Mouse (Mus musculus): Measurements from ENCODE around the gene Cdt1.

Gene Cdt1

GRCm38 (mm10) chr8:122567361-122568108 lies at the start of gene Cdt1:
Gene Cdt1 (plus strand): TSS chr8:122568015.
- peak; percentile 95 to 96 for DNase-seq (ENCODE audit: low spot score in 2 of 2)

DNA sequence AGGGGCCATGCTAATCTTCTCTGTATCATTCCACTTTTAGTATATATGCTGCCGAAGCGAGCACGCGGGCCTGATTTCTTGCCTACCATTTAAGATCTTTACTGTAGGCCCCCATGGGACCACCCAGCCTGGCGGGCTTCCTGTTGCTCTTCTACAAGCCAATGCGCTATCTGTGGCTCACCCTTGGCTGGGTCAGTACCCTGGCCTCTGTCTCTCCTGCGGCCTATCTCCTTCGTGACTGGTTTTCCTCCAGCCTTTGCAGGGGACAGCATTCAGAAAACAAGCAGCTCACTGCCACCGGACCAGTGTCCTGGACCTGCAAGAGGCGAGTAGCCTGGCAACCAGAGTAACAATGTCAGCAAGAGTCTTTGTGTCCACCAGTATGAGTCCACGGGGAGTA lies 47.2 kb upstream of the Cdt1 start:
- no peak for DNase-seq (ENCODE audit: low spot score in 2 of 2)

GRCm38 (mm10) chr8:122522796-122523651 lies 44.8 kb upstream of the Cdt1 start:
- no peak for DNase-seq (ENCODE audit: low spot score in 2 of 2)

GRCm38 (mm10) chr8:122523652-122524360 lies 44.0 kb upstream of the Cdt1 start:
- DNase-seq (ENCODE audit: low spot score in 2 of 2): peak; percentile 43 to 51

- DNase-seq (ENCODE audit: low spot score in 2 of 2): no peak
Observed at GRCm38 (mm10) chr8:122524506-122524905, 43.3 kb upstream of the Cdt1 start.

GRCm38 (mm10) chr8:122525004-122525403 lies 42.8 kb upstream of the Cdt1 start:
- no peak for DNase-seq (ENCODE audit: low spot score in 2 of 2)

DNA sequence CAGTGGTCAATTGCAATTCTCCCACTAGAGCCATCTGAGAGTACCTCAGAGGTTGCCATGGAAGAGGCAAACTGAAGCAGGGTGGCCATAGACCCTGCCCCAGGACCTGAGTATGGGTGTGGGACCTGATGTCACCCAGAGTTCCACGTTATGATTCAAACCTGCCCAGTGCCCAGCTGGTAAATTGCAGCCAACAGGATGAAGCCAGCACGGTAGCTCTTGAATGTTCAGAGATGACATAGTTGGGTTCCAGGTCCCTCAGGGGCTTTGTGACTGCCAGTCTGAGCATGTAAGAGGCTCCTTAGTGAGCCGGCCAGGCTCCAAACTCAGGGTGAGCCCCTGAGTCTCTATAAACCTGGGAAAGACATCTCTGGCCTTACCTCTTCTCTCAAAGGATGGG lies 41.7 kb upstream of the Cdt1 start:
- no peak for DNase-seq (ENCODE audit: low spot score in 2 of 2)

GRCm38 (mm10) chr8:122526526-122527170 lies 41.2 kb upstream of the Cdt1 start:
- no peak for DNase-seq (ENCODE audit: low spot score in 2 of 2)

GRCm38 (mm10) chr8:122527937-122528336 lies 39.9 kb upstream of the Cdt1 start:
- no peak for DNase-seq (ENCODE audit: low spot score in 2 of 2)

- no peak for DNase-seq (ENCODE audit: low spot score in 2 of 2)
Observed at GRCm38 (mm10) chr8:122529159-122529558, 38.7 kb upstream of the Cdt1 start.

DNA sequence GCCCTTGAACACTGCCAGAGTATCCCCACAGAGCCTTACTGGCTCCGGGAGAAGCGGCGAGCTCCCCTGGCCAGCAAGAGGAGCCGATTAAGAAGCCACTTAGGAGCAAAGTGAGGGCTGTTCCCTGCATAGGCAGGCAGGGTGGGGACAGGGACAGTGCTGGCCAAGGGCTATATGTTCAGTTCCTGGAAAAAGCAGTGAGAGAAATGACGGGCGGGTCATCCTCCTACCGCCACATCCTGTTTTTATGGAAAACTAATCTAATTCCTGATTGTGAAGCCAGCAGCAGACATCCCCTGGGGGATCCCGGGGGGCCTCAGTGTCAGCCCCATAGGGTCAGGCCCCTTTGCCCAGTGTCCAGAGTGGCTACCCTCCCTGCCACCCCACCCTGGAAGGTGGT lies 36.5 kb upstream of the Cdt1 start:
- DNase-seq (ENCODE audit: low spot score in 2 of 2): no peak

DNA sequence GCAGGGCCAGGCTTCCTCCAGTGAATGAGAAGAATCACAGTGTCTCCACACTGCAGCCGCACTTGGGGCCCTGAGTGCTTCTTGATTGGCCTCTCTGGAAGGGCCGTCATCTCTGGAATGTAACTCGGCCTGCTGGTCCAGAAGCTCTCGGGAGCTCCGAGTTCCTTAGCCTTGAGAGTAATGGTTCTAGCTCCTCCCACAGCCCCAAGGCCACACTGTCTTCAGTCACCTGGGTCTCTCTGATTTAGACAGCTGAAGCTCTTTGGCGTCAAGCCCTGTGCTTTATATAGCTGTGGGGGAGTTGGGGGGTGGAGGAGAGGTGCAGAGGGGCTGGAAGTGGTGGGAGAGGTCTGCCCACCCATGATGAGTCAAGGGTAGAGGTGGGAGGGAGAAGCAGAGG lies 30.8 kb upstream of the Cdt1 start:
- DNase-seq (ENCODE audit: low spot score in 2 of 2): peak in 1 of 2 experiments; percentile 28

DNA sequence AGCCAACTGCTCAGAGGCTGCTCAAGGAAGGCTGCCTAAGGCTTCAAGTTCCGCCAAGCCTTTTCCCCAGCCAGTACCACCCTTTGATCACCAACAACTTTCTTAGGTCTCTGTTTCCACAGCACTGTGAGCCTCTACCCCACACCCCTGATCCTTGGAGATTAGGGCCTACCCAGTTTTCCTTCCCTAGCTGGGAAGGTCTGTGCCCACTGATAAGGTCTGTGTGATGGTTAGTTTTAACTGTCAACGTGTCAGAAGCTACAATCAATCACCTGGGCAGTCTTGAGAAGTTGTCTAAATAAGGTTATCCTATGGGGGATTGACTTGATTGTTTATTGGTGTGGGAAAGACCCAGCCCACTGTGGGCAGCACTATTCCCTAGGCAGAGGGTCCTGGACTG lies 30.0 kb upstream of the Cdt1 start:
- no peak for DNase-seq (ENCODE audit: low spot score in 2 of 2)

DNA sequence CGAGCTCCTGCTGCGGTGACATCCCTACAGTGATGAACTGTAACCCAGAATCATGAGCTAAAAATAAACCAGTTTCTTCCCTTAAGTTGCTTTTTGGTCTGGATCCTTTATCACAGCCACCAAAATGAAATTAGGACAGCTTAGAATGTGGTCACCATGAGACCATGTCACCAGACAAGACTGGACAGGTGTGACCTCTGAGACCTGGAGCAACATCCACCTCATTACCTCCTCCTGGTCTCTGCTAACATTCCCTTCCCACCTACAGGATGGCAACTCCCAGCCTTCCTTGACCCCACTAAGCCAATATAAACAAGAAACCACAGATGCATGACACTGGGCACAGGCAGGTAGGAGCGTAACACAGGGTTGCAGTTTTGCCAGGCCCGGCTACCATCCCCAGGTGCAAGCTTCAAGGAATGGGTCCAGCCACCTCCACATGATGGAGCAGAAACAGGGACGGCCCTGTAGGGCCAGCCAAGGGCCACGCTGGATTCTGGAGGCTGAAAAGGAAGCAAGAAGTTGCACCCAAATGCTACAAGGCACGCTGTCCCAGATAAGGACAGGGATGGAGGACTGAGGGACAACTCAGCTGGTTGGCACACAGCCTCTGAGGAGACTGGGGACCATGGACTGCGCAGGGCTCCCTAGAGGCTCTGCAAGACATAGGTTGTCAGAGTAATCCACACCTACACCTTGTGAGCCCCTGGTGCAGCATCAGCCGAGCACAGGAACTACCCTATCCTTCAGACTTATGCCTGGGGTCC lies 29.3 kb upstream of the Cdt1 start:
- no peak for DNase-seq (ENCODE audit: low spot score in 2 of 2)

DNA sequence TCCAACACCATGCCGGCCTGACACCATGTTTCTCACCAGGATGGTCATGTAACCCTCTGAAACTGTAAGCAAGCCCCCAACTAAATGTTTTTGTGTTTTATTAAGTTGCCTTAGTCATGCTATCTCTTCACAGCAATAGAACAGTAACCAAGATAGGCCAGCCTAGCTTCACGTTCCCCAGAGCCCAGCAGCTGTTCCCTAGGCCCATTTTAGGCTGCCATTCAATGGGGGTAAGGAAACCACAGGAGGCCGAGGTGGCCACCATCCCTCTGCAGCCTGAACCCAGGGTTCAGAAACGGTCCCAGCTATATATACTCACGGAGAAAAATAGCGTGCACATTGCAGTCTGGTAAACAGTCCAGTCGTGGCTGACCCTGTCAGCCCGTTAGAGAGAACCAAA lies 23.7 kb upstream of the Cdt1 start:
- no peak for DNase-seq (ENCODE audit: low spot score in 2 of 2)

- DNase-seq (ENCODE audit: low spot score in 2 of 2): no peak
Observed at GRCm38 (mm10) chr8:122546066-122546755, 21.6 kb upstream of the Cdt1 start.

GRCm38 (mm10) chr8:122546811-122547453 lies 20.9 kb upstream of the Cdt1 start:
- DNase-seq (ENCODE audit: low spot score in 2 of 2): no peak

DNA sequence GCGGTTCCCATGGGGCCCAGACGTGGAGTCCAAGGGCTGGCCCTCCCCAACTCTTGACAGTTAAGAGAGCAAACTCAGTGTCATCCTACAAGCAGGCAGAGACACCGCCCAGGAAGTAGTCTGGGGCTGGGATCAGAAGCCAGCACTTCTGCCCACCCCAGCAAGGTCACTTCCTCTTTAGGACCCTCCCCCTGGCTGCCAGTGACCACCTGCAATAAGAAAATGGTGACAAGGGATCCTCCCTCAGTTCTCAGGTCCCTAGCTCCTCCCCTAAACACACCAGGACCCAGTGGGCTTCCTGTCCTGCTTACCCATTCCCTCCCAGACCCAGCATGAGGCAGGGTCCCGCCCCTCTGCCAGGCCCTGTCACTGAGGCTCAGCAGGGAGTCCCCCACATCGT lies 20.0 kb upstream of the Cdt1 start:
- no peak for DNase-seq (ENCODE audit: low spot score in 2 of 2)

DNA sequence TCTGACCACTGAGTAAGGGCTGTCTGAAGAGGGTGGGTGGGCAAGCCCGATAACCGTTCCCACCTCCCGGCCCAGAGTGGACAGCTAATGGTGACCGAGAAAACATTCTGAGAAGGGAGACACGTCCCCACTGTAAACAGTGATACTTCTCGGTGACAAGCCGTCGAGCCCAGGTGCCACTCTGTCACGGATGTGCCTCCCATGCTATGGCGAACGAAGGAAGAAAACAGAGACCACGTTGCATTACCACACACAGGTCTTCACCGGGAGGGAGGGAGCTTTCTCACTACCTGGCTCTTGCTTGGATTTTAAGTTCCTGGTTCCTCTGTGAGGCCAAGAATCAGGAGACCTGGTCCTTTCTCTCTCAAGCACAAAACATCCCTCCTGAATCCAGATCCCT lies 19.5 kb upstream of the Cdt1 start:
- no peak for DNase-seq (ENCODE audit: low spot score in 2 of 2)

GRCm38 (mm10) chr8:122548891-122549439 lies 18.9 kb upstream of the Cdt1 start:
- DNase-seq (ENCODE audit: low spot score in 2 of 2): peak in 1 of 2 experiments; percentile 18

Measured in frontal cortex, postnatal 36 days (tissue).